Mouse (Mus musculus) adrenal gland, postnatal 4 days (tissue): ENCODE data around the gene Fthl17f. TPM values are rescaled to one million over a fixed set of nuclear protein-coding genes. Genes with fewer than 3 reads are reported as not detected.
"Not testable (repeated sequence)": the region's sequence is repeated elsewhere in the genome, so short reads cannot be mapped to it uniquely, and the experiment has no call there.

ENCODE experiments used
- DNase-seq, 2 experiments: peaks; one replicate each; pipeline ENCODE4 v3.0.0; 2021 to 2022; ENCODE audit warnings: low spot score in 2 of 2, mixed read lengths in 2 of 2
- long read RNA-seq, 2 experiments: library from polyadenylated mRNA; stranded (forward); transcript quantifications; one replicate each; pipeline ENCODE4 v2.0.0; 2021
- total RNA-seq, 2 experiments: library from RNA; stranded (reverse); gene quantifications; 2 replicates each; pipeline ENCODE4 v1.2.3; 2021

The Fthl17f gene
- not detected for total RNA-seq
- long read RNA-seq, experiment 1: 0 reads
- long read RNA-seq, experiment 2: 0 reads

DNA sequence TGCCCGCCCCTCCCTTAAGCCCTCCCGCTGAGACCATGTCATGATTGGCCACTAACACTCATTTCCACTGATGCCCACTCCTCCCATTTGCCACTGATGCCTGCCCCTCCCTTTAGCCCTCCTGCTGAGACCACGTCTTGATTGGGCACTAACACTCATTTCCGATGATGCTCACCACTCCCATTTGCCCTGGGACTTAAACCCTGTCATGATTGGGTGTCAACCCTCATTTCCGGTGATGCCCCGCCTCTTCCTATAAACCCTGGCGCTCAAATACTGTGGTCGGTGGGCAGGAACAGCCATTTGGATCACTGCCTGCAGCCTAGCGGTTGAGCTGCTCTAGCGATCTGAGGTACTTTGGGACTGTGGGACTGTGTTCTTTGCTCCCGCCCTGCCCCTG is at the start of gene Fthl17f:
Fthl17f (plus strand) TSS at position 301 of the 400 bp plus-strand sequence.
- DNase-seq: not testable (repeated sequence)

GRCm38 (mm10) chrX:9016079-9016478 is 46.7 kb upstream of the Fthl17f start:
- no peak for DNase-seq

DNA sequence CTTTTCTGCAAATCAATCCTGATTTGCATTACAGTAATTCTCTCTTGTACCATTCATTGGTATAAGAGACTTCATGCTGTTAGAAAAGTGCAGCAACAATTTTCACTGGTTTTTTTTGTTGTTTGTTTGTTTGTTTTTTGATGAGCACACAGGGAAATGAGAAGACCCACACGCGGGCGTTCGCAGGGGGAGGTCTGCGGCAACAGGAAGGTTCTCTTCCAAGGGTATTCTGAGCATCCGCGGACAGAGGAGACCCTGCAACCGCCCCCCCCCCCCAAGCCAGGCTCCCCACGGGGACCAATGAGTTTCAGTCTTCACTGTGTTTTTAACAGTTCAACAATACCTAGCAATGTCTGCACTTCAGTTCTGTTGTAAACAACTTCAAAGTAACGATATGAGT is 43.3 kb upstream of the Fthl17f start:
- no peak for DNase-seq

DNA sequence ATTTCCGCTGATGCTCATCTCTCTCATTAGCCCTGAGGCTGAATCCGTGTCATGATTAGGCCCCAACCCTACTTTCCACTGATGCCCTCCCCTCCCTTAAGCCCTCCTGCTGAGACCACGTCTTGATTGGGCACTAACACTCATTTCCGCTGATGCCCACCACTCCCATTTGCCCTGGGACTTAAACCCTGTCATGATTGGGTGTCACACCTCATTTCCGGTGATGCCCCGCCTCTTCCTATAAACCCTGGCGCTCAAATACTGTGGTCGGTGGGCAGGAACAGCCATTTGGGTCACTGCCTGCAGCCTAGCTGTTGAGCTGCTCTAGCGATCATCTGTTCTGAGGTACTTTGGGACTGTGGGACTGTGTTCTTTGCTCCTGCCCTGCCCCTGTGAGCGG is 29.6 kb upstream of the Fthl17f start, which contains the start of gene Fthl17e:
Fthl17e (plus strand) TSS at position 301 of the 400 bp plus-strand sequence.
- not testable (repeated sequence) for DNase-seq

GRCm38 (mm10) chrX:9041611-9042010 is 21.2 kb upstream of the Fthl17f start:
- DNase-seq: not testable (repeated sequence)

DNA sequence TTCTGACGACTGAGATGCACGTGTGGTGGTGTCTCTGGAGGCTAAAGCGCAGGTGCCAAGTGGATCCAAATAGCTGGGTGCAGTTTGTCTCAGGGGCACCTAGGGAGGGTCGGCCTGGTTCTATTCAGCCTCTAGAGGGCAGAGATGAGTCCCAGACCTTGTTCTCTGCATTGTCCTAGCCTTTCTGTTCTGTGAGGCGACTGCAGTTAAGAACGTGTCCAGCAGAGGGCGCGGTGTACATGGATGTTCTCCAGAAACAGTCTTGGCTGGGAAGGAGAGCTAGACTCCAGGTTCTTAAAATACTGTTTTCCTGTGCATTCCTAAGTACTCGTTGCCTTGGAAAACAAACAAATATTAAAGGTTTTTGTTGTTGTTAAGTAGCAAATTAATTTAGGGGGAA is 1.9 kb upstream of the Fthl17f start:
- DNase-seq: peak in 1 of 2 experiments; percentile 45

GRCm38 (mm10) chrX:9062101-9062500 is 714 bp upstream of the Fthl17f start:
- DNase-seq: no peak

- peak in 1 of 2 experiments; percentile 20 for DNase-seq
Observed at GRCm38 (mm10) chrX:9077699-9078098, 14.9 kb downstream of the Fthl17f start.

DNA sequence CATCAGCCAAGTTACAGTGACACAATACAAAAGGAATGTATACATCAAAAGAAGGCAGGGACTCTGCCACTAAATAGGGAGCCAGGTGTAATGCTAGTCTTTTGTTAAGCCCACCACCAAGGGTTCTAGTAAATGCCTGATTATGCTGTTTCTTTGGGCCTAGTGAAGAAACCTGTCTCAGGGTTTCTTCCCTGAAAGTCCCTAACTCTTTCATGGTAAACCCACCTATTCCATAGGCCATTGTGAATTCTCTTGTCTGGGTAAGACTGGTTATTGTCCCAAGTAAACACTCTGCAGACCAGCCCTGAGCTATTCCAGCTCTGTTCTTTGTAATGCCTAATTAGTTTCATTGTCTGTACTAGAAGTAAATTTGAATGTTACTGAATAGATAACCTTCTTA is 32.3 kb downstream of the Fthl17f start:
- DNase-seq: not testable (repeated sequence)

GRCm38 (mm10) chrX:9104262-9104661 is 41.4 kb downstream of the Fthl17f start, which contains the start of gene 4930402K13Rik:
Gene 4930402K13Rik, plus strand, starts transcription at chrX:9104562.
- DNase-seq: no peak

DNA sequence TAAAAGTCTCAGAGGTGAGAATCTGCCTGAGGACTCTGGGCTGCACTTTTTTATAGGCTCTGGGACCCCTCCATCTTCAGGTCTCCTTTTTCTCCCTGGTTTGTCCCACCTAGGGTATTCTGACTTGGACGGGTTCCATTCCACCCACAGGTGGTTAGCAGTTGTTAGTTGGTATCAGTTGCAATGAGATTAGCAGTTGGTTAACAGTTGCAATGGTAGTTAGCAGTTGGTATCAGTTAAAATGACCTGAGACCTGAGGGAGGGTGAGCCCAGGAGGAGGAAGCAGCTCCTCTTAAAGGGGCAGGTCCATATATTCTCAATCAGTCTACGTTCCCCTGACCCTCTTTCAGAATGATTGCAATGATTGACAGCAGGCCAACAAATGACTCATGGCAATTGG is 47.6 kb downstream of the Fthl17f start:
- DNase-seq: no peak

Other genes starting within 250 kb of the Fthl17f start
- gene Gm6592, start 219.0 kb upstream of the Fthl17f start, total RNA-seq: not detected
- not detected for gene Gm5751, start 188.8 kb upstream of the Fthl17f start, total RNA-seq
- gene B630019K06Rik, start 170.6 kb upstream of the Fthl17f start, total RNA-seq: 10 to 100 TPM; 12.7 to 15.0 TPM
- gene Fthl17b, start 100.0 kb upstream of the Fthl17f start, total RNA-seq: not detected
- not detected for gene Fthl17c, start 86.5 kb upstream of the Fthl17f start, total RNA-seq
- not detected for gene Fthl17d, start 76.3 kb upstream of the Fthl17f start, total RNA-seq
- not detected for gene Fthl17e, start 29.5 kb upstream of the Fthl17f start, total RNA-seq
- gene 4930402K13Rik, start 41.5 kb downstream of the Fthl17f start, total RNA-seq: not detected
- 1 to 10 TPM; 2.1 to 2.6 TPM for gene Lancl3, start 136.9 kb downstream of the Fthl17f start, total RNA-seq
- not detected for gene Gm14862, start 193.9 kb downstream of the Fthl17f start, total RNA-seq
- 1 to 10 TPM; 3.0 to 3.4 TPM for gene Xk, start 209.7 kb downstream of the Fthl17f start, total RNA-seq
- 1 to 10 TPM in 1 of 2 experiments, not detected in 1; 1.1 TPM for gene H2al1m, start 220.7 kb downstream of the Fthl17f start, total RNA-seq